Mouse (Mus musculus) common myeloid progenitor, adult 5-6 weeks (primary cell): ENCODE measurements at regions not wholly inside any gene's neighbourhood (a gene's known extent, or its start where the extent isn't known, plus 50 kb on each side); places are given as distances from the start of the nearest gene placed in this dataset.

ENCODE experiments used
- ATAC-seq: replicated peaks from 2 replicates; pipeline ENCODE4 v1.8.0; 2016; ENCODE audit warnings: low read depth, mild to moderate bottlenecking, moderate TSS enrichment, inconsistent platforms; ENCODE audit not compliant: poor library complexity, severe bottlenecking

DNA sequence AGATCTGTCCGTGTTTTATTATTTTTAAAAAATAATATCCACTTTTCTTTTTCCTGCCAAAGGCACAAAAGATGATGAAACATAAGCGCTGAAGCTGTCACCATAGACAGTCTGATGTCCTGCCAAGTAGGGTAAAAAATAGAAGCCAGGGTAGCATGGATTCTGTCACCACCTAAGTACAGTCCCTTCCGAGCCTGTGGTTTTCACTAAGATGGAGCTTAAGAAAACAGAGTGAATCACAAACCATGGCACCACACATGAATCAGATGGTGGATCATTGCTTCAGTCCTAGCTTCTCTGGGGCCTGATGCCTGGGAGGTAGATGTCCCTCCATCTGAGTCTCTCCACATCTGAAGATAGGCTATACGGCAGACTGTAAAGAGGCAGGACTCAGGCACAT, 55.9 kb upstream of the Fmod start:
- ATAC-seq: no peak

DNA sequence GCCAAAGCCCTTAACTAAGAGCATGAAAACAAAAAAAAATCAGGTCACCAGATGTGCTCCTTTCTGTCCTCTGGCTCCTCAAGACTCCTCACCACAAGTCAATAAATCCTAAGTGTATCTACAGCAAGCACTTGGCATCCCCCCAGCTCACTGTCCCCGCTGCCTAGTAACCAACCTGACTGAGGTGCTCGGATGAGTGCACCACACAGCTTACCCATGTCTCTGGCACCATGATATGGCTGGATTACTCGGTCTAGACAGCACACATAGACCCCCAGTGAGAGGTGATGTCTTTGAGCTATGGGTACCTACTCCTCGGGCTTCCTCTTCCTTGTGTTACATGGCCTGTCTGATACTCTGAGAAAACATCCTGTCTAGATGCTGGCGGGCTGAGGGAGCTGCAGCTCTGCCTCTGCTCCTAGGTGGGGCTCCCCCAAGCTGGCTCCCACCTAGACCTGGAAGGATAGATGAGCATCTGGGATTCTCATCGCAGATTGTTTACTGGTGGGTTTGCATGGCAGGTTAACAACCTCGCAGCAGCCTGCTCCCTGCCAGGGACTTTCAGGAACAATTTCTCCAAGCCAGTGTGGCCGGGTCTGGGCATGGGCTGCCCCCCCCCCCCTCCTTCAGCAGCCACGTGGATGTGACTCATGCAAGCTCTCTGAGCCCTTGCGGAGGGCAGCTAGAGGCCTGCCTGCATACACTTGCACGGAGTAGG, 57.2 kb upstream of the Prelp start:
- peak; percentile 47 for ATAC-seq

DNA sequence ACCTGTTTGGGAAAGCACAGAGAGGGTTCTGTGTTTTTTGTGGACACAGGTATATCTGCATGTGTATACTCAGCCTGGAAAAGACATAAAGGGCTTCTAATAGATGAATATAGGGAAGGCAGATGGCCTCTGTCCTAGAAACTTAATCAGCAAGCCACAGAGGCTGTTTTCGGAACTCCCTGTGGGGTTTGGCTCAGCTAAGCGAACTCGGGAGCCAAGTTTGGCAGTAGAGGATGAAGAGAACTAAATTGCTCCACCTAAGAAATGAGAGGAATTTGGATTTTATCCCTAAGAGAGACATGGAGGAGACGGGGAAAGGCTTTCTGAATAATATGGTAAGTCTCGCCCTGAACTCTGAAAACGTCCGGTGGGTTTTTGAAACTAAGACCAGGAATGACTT, 56.0 kb upstream of the Prelp start:
- no peak for ATAC-seq

GRCm38 (mm10) chr1:133973801-133974200, 52.6 kb upstream of the Prelp start:
- no peak for ATAC-seq

- no peak for ATAC-seq
These were observed 50.1 kb upstream of the Prelp start for GRCm38 (mm10) chr1:133971290-133971689.
